Mouse (Mus musculus) midbrain, postnatal 0 days (tissue): ENCODE data around the gene Ppp1r16b. TPM values are rescaled to one million over a fixed set of nuclear protein-coding genes. Genes with fewer than 3 reads are reported as not detected.

ENCODE experiments used
- ATAC-seq: fragments of 200-750 bp; cut with Nextera tagmentation; 2 replicates; pipeline ENCODE4 v1.8.0; 2017; ENCODE audit warnings: moderate number of reproducible peaks, mild to moderate bottlenecking, moderate TSS enrichment, moderate library complexity; ENCODE audit not compliant: low FRiP score
- DNase-seq: peaks from one replicate; pipeline ENCODE4 v3.0.0-alpha.2; 2015; ENCODE audit warnings: low spot score
- H3K27ac ChIP-seq: fragments of 300-500 bp; sonication (generic); 2 replicates; pipeline ENCODE4 v1.5.1; 2014; ENCODE audit warnings: low read depth, mild to moderate bottlenecking, low read length, mixed read lengths
- H3K27me3 ChIP-seq: fragments of 300-500 bp; sonication (generic); 2 replicates; pipeline ENCODE4 v1.6.1; 2014; ENCODE audit warnings: low read length, control low read depth, mixed read lengths; ENCODE audit not compliant: insufficient read depth
- H3K36me3 ChIP-seq: fragments of 300-500 bp; sonication (generic); 2 replicates; pipeline ENCODE4 v1.6.1; 2014; ENCODE audit warnings: low read length, control low read depth, mixed read lengths; ENCODE audit not compliant: insufficient read depth
- H3K4me1 ChIP-seq: fragments of 300-500 bp; sonication (generic); 2 replicates; pipeline ENCODE4 v1.6.1; 2014; ENCODE audit warnings: mild to moderate bottlenecking, control low read depth, antibody characterized with exemption, low read length, mixed read lengths; ENCODE audit not compliant: insufficient read depth
- H3K4me2 ChIP-seq: fragments of 300-500 bp; sonication (generic); 2 replicates; pipeline ENCODE4 v1.6.1; 2014; ENCODE audit warnings: low read depth, mild to moderate bottlenecking, low read length, mixed read lengths; ENCODE audit not compliant: poor library complexity, severe bottlenecking
- H3K4me3 ChIP-seq: fragments of 300-500 bp; sonication (generic); 2 replicates; pipeline ENCODE4 v1.5.1; 2014; ENCODE audit warnings: low read depth, mild to moderate bottlenecking, low read length, moderate library complexity
- H3K9ac ChIP-seq: fragments of 300-500 bp; sonication (generic); replicated peaks from 2 replicates; pipeline ENCODE4 v1.6.1; 2014; ENCODE audit warnings: mild to moderate bottlenecking, low read length, moderate library complexity, mixed read lengths; ENCODE audit not compliant: poor library complexity, severe bottlenecking
- H3K9me3 ChIP-seq: fragments of 300-500 bp; sonication (generic); 2 replicates; pipeline ENCODE4 v1.6.1; 2016; ENCODE audit warnings: low read length, control low read depth
- CTCF ChIP-seq: IDR thresholded peaks from 2 replicates; pipeline ENCODE4 v1.5.1; 2016; ENCODE audit warnings: antibody characterized with exemption, mild to moderate bottlenecking
- WGBS: fragments of 180-500 bp; shearing (Covaris S2); extraction: QIAGEN DNeasy Blood & Tissue Kit; methylation state at CpG from one replicate; pipeline ENCODE4 v1.1.7; 2014; 5-methylcytosine and 5-hydroxymethylcytosine counted together
- polyA plus RNA-seq: library from polyadenylated mRNA; unstranded; fragments of >200 nt; fragmentation: Nextera tagmentation; extraction: Ambion mirVana; gene quantifications from 2 replicates; pipeline ENCODE4 v1.2.1, GENCODE M21; 2015
- total RNA-seq: library from RNA; depleted of rRNA; stranded (reverse); fragments of >200 nt; gene quantifications from 2 replicates; pipeline ENCODE4 v1.2.3, GENCODE M21; 2014

Ppp1r16b gene
- total and polyA plus RNA-seq, 2 experiments from 2014 or later, result 31.6 to 32.2 TPM

DNA sequence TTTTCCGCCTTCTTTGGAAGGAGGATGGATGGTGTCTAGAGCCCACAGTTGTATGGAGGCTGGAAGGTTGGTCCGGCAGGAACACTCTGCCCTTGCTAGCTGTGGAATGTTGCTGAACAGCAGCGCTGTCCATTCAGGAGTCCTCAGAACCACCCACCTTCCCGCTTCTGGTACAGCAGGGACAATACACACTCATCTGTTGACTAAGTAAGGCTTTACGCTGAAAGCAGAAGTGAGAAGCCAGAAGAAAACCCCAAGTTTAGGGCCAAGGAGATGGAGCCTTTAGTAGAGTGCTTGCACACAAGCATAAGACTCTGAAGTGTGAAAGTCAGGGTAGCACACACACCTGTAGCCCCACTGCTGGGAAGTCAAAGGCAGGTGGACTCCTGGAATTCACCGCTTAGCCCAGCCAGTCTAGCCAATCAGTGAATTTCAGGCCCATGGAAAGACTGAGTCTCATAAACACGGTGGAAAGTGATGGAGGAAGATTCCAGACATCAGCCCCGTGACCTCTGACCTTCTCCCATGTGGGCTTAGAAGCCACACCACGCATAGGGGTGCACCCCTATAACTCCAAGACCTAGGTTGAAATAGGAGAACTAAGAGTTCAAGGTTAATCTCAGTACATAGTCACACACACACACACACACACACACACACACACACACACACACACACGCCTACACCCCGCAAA is 17.3 kb downstream of the Ppp1r16b start:
- H3K4me1 ChIP-seq, result peaks cover 19% of the 10 kb centered on the region
- WGBS, result 56% methylated on average over 11 of the region's 11 CpGs
- TF ChIP-seq CTCF, result no peak
- H3K9ac ChIP-seq, result no peak overlapping the region
- H3K27me3 ChIP-seq, result no peaks in the 10 kb centered on the region
- no peak overlapping the region for H3K4me3 ChIP-seq
- no peak overlapping the region for H3K4me2 ChIP-seq
- no peaks in the 10 kb centered on the region for H3K36me3 ChIP-seq
- no peak for ATAC-seq
- H3K27ac ChIP-seq, result no peak overlapping the region
- no peak for DNase-seq
- H3K9me3 ChIP-seq, result no peaks in the 10 kb centered on the region

DNA sequence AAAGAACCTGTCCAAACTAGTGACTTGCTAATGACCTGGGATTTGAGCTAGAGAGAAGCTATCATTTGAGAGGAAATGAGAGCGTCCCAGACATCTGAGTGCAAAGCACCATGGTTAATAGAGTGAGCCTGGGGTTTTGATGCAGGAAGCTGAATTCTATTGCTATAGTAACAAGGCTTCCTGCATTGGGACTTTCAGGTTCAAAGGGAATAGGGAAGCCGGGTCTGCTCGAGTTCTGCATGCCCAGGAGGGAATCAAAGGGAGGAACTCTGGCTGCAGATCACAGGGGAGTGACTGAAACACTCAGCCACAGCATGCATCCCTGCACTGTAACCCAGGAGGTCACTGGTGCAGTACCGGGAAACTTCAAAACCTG is 17.8 kb downstream of the Ppp1r16b start:
- no peaks in the 10 kb centered on the region for H3K9me3 ChIP-seq
- H3K4me3 ChIP-seq, result no peak overlapping the region
- TF ChIP-seq CTCF, result no peak
- H3K4me1 ChIP-seq, result peaks cover 21% of the 10 kb centered on the region
- H3K36me3 ChIP-seq, result no peaks in the 10 kb centered on the region
- DNase-seq, result no peak
- ATAC-seq, result peak; percentile 47; the same call in 1 of the 2 replicates
- WGBS, result 6% methylated on average over 4 of the region's 4 CpGs
- H3K9ac ChIP-seq, result no peak overlapping the region
- no peak overlapping the region for H3K27ac ChIP-seq
- H3K27me3 ChIP-seq, result no peaks in the 10 kb centered on the region
- no peak overlapping the region for H3K4me2 ChIP-seq

- DNase-seq, result no peak
- H3K36me3 ChIP-seq, result no peaks in the 10 kb centered on the region
- H3K4me2 ChIP-seq, result no peak overlapping the region
- WGBS, result 51% methylated on average over 9 of the region's 9 CpGs
- H3K9ac ChIP-seq, result no peak overlapping the region
- H3K27ac ChIP-seq, result no peak overlapping the region
- H3K4me1 ChIP-seq, result peaks cover 21% of the 10 kb centered on the region
- ATAC-seq, result no peak
- H3K9me3 ChIP-seq, result no peaks in the 10 kb centered on the region
- H3K27me3 ChIP-seq, result no peaks in the 10 kb centered on the region
- H3K4me3 ChIP-seq, result no peak overlapping the region
- TF ChIP-seq CTCF, result no peak
These were observed 19.1 kb downstream of the Ppp1r16b start for GRCm38 (mm10) chr2:158684247-158684843.

- no peak overlapping the region for H3K4me3 ChIP-seq
- peaks cover 25% of the 10 kb centered on the region for H3K4me1 ChIP-seq
- WGBS, result 74% methylated on average over 3 of the region's 3 CpGs
- H3K9me3 ChIP-seq, result no peaks in the 10 kb centered on the region
- TF ChIP-seq CTCF, result no peak
- DNase-seq (no peak), ATAC-seq (no peak)
- H3K36me3 ChIP-seq, result no peaks in the 10 kb centered on the region
- no peak overlapping the region for H3K27ac ChIP-seq
- H3K9ac ChIP-seq, result no peak overlapping the region
- no peaks in the 10 kb centered on the region for H3K27me3 ChIP-seq
- H3K4me2 ChIP-seq, result no peak overlapping the region
These were observed 19.7 kb downstream of the Ppp1r16b start for GRCm38 (mm10) chr2:158684910-158685309.

DNA sequence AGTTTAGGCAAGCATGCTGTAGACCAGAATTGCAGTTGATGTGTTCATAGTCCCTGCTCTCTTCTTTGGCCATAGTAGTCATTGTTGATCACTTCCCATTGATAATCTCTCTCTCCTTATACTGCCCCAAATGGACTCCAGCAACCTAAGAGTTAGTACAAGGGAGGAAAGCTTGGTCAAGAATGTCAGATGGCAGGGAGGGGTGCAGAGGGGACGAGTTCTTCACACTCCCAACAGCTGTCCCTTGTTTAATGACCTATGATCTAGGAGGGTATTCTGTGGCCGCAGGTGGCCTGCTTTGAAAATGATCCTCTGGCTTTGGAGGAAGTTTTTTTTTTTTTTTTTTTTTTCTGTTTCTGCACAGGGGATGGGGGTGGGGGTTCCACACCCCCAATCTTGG is 21.2 kb downstream of the Ppp1r16b start:
- ATAC-seq (no peak), DNase-seq (no peak)
- Histone ChIP-seq H3K4me1 (peaks cover 25% of the 10 kb centered on the region), H3K27me3 (no peaks in the 10 kb centered on the region), H3K9me3 (no peaks in the 10 kb centered on the region), H3K4me2 (no peak overlapping the region), H3K27ac (no peak overlapping the region), H3K9ac (no peak overlapping the region), H3K36me3 (no peaks in the 10 kb centered on the region), H3K4me3 (no peak overlapping the region)
- 54% methylated on average over 2 of the region's 2 CpGs for WGBS
- TF ChIP-seq CTCF, result no peak

DNA sequence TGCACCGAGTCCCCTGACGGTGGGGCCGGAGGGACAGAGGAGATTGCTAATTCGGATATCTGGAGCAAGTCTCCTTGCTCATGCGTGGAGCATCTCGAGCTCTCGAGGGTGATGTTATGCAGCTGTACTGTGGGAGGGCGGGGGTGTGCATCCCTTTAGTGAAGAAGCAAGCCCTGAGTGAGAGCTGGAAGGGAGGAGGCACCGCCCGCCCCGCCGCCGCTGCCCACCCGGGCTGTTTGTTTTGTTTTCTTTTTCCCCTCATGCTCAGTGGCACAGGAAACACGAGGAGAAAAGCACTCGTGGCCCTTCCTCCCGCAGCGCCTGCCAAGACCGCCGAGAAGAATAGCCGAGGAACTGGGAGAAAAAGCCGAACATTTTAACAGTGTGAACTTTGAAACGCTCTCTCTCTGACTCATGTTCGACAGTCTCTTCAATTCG is 22.6 kb downstream of the Ppp1r16b start:
- TF ChIP-seq CTCF, result no peak
- no peak for ATAC-seq
- H3K4me1 ChIP-seq, result peaks cover 13% of the 10 kb centered on the region
- peak overlapping the region; percentile 25 for H3K4me2 ChIP-seq
- H3K9ac ChIP-seq, result peak overlapping the region; percentile 9; the same call in 1 of the 2 replicates
- H3K4me3 ChIP-seq, result no peak overlapping the region
- no peaks in the 10 kb centered on the region for H3K27me3 ChIP-seq
- no peaks in the 10 kb centered on the region for H3K9me3 ChIP-seq
- DNase-seq, result no peak
- H3K36me3 ChIP-seq, result no peaks in the 10 kb centered on the region
- 48% methylated on average over 25 of the region's 25 CpGs for WGBS
- 0 out of 2 replicates have a peak overlapping the region, but pooled peaks have one; percentile 12 for H3K27ac ChIP-seq
